Mouse (Mus musculus) spleen, postnatal 4 days (tissue): ENCODE results near the gene Col4a2.

Experiments used
- DNase-seq, 2 experiments: peaks; one replicate each; pipeline ENCODE4 v3.0.0; 2022; ENCODE audit warnings: low spot score in 2 of 2

The Col4a2 gene

DNA sequence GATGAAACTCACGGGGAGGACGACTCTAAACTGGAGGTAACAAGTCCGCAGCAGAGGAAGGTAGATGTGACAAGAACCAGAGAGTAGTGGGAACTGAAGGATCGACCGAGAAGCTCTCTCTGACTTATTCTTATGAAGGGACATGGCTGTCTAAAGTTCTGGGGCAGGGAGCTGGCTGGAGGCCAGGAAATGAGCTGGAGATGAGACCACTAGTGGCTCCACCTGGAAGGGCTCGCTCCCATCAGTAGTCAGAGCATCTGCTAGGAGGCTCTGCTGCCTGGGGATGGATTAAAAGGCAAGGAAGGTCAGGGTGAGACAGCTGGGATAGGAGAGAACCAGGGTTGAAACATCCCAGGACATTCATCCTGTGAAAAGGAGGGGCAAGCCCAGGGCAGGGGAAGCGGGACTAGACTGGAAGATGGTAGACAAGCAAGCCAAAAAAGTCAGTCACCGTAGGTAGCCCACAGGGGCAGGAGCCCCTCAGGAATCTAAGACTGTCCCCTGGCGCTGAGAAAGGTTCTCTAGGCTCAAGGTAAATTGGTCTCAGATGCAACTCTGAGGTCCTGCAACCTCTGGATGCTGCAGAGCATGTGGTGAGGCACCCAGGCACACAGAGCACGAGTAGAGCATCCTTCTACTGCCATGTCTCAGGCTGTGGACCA lies 16.2 kb upstream of the Col4a2 start:
- no peak for DNase-seq

DNA sequence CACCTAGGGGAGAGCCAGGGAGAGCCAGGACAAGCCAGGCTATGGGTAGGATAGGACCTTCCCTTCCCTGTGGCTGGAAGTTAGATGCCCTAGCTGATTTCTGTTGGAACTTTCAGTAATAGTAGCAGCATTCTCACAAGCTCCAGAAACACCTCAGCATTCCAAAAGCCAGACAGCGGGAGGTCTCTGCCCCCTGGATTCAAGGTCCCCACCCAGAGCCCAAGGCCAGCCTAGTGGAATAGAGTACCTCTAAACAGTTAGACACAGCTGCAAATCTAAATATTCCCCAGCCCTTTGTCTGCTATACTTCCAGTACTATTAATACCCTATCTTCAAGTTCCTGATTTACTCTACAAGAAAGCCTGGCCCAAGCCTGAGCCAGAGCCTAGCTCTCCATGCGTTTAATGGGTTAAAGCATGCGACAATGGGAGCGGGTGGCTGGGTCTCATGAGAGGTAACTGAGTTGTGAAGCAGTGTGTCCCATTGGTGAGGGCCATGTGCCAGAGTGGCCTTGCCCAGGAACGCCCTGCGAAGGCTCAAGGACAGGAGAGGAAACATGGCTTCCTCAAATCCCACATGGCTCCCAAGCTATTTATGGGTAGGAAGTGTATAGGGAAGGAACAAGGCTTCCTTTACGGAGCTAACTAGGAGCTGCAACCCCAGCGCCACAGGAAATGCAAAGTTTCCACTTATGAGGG lies 15.3 kb upstream of the Col4a2 start:
- DNase-seq, result no peak

- DNase-seq, result no peak
Measured at GRCm38 (mm10) chr8:11298531-11299316, 13.9 kb upstream of the Col4a2 start.

- DNase-seq, result no peak
Measured at GRCm38 (mm10) chr8:11299317-11299602, 13.3 kb upstream of the Col4a2 start.

GRCm38 (mm10) chr8:11300436-11300835 lies 12.2 kb upstream of the Col4a2 start:
- no peak for DNase-seq

DNA sequence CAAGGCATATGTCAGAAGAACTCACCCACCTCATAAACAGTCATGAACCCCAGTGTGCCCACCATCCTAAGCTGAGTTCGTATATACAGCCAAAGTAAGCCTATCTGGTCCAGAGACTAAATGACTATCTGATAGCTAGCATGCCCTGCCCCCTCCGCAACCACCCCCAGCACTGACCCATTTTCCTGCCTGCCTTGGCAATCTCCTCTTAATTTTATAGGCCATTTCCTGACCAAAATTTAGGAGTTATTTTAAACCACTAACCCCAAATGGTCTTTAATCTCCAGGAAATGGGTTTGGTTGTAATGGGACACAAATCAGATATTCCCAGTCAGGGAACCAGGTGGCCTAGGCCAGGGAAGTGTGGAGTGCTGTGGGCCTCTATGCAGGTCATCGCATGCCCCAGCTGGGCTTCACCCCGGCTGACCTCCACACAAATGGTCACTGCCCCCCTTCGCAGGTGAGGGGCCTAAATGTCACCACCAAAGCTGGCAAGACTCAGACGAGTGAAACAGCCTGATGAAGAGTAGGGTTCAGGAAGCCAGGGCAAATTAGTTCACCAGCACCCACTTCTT lies 8.5 kb upstream of the Col4a2 start:
- DNase-seq, result no peak

DNA sequence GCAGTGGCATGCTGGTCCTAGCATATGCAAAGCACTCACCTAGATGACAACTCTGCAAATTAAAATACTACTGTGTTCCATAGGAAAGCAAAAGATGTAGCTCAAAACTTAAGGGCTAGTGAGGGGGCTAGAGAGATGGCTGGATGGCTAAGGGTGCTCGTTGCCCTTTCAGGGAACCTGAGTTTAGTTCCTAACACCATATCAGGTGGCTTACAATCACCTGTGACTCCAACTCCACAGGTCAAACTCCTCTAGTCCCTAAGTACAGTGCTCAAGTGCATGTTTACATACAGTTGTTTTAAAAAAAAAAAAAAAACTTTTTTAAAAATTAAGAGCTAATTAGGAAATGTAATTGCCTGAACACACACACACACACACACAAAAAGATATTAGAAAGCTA lies 7.1 kb upstream of the Col4a2 start:
- no peak for DNase-seq

- no peak for DNase-seq
Measured at GRCm38 (mm10) chr8:11307451-11307850, 5.2 kb upstream of the Col4a2 start.

DNA sequence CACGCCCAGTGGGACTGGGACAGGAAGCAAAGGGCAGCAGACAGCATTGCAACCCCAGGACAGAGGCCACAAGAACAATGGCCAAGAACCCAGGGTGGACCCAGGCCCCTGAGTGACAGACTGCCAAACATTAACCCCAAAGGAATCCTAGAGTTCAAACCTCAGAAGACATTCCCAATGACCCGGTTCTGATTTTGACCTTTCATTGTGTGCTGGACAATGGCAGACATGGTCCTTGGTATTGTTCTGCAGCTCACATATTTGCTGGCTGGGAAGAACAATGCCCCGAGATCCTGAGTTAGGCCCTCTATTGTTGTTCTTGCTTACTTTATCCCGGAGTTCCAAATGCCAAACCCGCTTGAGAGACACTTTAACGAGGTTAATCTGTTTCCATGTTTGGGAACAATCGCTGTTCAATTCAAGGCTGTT lies 4.0 kb upstream of the Col4a2 start:
- no peak for DNase-seq

- DNase-seq, result no peak
Measured at GRCm38 (mm10) chr8:11309226-11309625, 3.4 kb upstream of the Col4a2 start.

DNA sequence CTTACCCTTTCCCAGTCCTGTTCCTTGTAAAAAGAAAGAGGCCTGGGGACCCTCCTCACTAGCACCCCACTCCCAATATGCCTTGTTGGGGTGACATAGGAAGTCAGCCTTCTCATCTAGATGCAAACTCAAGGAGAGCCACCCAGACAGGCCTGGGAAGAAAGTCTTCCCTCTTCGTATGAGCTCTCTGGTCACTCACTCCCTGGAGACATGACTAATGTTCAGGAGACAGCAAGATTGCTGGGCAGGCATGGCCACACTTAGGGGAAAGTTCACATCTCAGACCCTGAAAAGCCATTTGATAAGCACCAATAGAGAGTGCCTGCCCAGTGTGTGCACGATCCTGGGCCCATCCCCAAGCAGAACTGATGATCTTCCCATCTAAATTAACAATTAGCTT lies 2.6 kb upstream of the Col4a2 start:
- no peak for DNase-seq

- DNase-seq, result no peak
Measured at GRCm38 (mm10) chr8:11311681-11312348, 790 bp upstream of the Col4a2 start.

DNA sequence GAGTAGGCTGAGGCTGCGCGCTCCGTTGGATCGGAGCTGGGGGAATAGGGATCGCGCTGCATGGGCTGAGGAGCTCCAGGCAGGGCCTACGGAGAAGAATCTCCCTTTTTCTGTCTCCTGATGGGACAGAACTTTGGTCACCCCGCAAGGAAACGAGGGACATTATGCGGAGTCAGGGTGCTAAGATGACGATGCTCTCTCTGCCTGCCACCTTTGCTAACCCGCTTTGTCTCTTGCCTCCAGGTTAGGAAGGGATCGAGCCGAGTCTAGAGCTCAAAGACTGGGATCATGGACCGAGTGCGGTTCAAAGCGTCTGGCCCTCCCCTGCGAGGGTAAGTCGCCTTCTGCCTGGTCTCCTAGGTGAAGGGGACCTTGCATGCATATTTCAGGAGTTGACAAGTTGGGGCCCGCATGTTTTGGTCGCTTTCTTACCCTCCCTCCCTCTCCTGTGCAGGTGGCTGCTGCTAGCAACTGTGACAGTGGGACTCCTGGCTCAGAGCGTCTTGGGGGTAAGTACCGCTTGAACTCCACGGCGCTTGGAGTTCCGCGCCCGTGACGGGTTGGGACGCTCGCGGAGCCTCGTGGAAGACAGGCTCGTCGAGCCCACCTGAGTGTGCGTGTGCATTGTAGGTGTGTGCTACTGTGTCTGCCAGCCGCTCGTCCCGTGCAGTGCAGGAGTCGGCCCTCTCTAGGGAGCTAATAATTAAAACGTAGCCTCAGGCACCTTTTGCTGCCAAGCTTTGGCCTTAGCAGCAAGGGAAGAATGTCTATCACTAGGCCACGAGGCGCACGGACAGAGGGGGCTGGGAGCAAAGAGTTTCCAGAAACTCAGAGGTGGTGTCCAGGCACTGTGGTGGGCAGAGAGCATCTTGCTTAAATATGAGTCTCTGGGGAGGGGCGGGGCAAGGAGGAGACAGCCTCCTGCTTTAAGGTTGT lies 839 bp downstream of the Col4a2 start:
- DNase-seq, result no peak

DNA sequence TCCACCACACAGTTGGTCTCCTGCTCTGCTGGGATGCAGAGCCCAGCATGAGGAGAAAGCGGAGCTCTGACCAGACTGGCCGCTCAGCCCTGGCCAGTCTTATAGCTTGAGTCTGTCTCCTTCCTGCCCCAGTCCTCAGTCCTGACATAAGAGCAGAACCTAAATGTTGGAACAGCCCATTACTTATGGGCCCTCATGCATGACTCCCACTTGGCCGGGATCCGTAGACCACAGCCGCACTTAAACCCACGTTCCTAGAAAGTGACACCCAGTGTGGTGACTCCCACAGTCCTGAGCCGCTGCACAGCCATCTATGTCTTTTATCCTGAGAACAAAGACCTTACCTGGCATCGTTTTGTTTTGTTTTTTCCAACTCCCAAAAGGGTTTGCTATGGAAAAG lies 2.0 kb downstream of the Col4a2 start:
- DNase-seq, result no peak

DNA sequence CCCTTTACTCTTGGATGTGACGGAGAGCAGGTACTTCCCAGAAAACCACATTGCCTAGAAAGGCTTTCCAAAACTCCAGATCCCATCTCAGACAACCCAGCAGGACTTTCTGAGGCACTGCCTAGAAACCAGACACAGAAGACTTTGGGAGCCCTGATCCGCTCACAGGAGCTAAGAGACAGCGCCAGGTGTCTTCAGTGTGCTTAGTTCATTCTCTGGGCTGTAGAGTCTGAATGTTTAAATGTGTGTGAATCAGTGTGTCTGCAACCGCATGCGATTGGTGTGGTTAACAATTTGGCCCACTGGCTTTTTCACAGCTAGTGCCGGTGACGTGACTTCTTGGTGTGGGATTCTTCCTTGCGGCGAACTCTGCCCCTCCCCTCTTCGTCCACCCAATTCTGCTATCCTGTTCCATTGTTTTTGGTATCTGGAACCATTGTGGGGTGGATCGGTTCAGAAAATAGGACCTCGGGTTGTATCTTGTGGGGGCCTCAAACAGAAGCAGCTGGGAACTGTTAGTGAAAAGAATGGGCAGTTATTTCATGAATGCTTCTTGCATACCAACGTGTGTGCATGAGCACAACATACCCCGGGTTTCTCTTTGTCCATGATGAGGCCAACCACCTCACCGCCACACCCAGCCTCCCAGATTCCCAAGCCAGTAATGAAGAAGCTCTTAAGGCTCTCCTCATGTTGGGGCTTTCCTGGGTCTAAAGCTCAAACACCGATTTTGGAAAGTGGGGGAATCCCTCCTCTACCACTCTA lies 2.8 kb downstream of the Col4a2 start:
- DNase-seq, result no peak

DNA sequence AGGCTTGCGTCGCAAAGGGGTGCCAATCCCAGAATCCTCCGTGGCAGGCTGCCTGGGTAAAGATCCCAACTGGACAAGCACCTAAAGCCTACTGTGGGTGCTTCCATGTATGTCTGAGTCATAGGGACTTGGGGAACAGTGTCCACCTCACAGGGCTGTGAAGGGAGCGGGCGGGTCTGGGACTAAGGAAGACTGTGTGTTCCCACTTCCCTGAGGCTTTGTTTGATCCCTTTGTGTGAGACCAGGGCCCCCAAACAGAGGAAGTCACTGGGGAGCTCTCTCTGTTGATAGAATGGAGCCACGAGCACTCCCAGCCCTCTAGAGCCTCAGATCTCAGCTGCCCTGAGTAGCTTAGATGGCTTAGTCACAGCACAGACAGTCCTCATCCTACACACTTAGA lies 3.5 kb downstream of the Col4a2 start:
- DNase-seq, result no peak

GRCm38 (mm10) chr8:11319405-11319804 lies 6.8 kb downstream of the Col4a2 start:
- no peak for DNase-seq

DNA sequence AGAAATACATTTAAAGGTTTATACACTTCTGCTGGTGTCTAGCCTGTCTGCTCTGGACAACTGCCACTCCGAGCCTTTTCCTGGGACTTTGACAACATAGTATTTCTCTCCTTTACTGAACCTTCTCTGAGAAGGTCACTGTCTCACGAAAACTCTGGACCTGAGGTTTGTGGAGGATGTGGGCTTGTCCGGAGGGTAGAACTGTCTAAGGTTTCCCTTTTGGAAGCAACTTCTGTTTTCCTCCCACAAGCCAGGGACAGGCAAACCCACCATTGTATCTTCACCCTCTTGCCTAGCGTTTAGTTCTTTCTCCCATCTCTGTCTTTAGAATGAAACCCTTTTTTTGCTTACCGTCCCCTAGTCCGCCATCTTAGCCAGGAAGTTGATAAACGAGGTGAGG lies 9.2 kb downstream of the Col4a2 start:
- no peak for DNase-seq

DNA sequence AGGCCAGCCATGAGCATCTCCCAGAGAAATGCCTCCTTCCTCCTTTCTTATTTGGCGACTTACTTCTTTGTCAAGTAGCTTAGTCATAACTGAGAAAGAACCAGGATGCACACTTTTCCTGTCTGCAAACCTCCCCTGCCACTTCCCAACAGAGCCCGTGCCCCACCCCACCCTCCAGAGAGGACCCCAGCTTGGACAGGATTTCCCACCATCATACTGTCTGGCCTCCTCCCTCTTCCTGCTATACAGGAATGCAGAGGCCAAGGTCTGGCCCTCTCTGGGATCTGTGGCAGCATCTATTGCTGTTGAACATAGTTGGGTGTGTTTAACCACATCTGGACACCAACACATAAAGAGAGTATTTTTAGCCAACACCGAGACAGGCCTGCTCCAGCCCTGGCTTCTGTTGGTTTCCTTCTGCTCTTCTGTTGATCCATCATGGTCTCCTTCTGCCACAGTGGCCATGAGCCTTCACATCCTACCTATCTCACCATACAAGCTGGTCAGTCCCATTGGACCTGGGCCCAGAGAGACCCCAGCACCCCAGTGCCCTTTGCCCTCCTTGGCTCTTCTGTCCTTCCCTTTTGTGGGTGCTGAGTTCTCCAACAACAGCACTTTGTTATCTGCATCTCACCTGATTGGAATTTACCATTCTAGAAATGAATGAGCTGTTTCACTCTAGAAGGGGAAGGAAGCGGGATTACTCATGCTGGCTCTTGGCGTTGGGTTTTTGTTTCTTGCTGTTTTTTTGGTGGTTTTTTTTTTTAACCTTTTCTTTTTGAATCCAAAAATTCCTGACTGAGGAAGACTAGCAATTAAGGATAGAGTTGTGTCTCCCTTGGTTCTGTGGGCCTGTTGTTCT lies 10.3 kb downstream of the Col4a2 start:
- DNase-seq, result no peak
